Mouse (Mus musculus): ENCODE results near the gene Slc1a5. TPM values are rescaled to one million over a fixed set of nuclear protein-coding genes. Genes with fewer than 3 reads are reported as not detected.

Gene Slc1a5
- polyA plus RNA-seq, 1 experiment from 2014 or later = 48.6 TPM

DNA sequence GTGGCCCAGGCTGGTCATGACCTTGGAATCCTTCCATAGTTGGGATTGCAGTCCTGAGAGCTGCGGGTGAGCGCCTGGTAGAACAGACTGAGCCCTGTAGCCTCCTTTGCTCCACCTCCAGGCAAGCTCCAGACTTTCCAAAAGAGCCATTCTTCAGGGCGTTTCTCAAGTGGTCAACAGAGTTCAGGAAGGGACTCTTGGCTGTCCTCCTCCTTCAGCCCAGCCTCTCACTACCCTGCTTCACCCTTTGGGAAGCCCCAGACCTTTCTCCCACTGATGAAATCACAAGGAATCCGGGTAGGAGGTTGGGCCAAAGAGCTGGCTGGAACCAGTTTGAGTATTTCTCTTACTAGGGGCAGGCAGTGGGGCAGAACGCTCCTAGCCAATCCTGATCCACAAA lies 1.1 kb upstream of the Slc1a5 start:
- Histone ChIP-seq H3K27ac (replicated peaks) (peak overlapping the region; percentile 65), H3K27me3 (ENCODE audit: control insufficient read depth, insufficient read depth, low read length) (no peaks in the 10 kb centered on the region), H3K4me3 (ENCODE audit: low read depth, low read length) (no peak overlapping the region), H3K36me3 (ENCODE audit: control insufficient read depth, insufficient read depth, low read length) (no peaks in the 10 kb centered on the region), H3K4me2 (replicated peaks; ENCODE audit: low read depth) (no peak overlapping the region), H3K9me3 (ENCODE audit: control insufficient read depth, low read length) (no peaks in the 10 kb centered on the region), H3K4me1 (replicated peaks; ENCODE audit: control insufficient read depth, insufficient read depth) (peaks cover 7% of the 10 kb centered on the region), H3K9ac (ENCODE audit: low read length) (no peak overlapping the region)
- WGBS = 57% methylated on average over 5 of the region's 5 CpGs
- peak; percentile 41 for ATAC-seq (ENCODE audit: low FRiP score, low TSS enrichment)
- 0 out of 2 replicates have a peak, but pooled peaks have one; percentile 16 for TF ChIP-seq CTCF (IDR thresholded peaks at IDR 0.05; ENCODE audit: low read depth)
- no peak for TF ChIP-seq EP300 (optimal IDR thresholded peaks at IDR 0.05)
- no peak for DNase-seq (ENCODE audit: low spot score)

DNA sequence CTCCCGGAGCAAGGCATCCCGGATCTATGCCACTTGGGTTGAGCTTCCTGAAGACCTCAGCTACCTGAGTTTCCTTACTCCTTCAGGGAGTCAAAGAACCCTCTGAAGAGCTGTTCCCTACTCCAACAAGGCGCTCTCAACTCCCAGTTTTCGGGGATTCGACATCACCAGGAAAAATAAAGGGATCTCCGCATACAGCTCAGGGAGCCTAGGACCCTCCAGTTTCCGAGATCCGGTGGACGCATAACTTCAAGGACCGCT lies 345 bp downstream of the Slc1a5 start:
- WGBS = 0% methylated on average over 10 of the region's 10 CpGs

DNA sequence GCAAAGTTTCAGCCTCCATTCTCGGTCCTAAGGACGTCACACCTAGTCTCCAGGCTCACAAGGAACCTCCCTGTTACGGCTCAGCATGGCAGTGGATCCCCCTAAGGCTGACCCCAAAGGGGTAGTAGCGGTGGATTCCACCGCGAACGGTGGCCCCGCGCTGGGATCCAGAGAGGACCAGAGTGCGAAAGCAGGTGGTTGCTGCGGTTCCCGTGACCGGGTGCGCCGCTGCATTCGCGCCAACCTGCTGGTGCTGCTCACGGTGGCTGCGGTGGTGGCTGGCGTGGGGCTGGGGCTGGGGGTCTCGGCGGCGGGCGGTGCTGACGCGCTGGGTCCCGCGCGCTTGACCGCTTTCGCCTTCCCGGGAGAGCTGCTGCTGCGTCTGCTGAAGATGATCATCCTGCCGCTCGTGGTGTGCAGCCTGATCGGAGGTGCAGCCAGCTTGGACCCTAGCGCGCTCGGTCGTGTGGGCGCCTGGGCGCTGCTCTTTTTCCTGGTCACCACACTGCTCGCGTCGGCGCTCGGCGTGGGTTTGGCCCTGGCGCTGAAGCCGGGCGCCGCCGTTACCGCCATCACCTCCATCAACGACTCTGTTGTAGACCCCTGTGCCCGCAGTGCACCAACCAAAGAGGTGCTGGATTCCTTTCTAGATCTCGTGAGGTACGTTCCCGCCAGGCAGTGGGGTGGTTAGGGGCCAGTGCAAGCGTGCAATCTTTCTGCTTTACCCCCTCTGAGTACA lies 845 bp downstream of the Slc1a5 start:
- Histone ChIP-seq H3K9me3 (ENCODE audit: control insufficient read depth, low read length) (no peaks in the 10 kb centered on the region), H3K4me3 (ENCODE audit: low read depth, low read length) (peak overlapping the region; percentile 71), H3K36me3 (ENCODE audit: control insufficient read depth, insufficient read depth, low read length) (no peaks in the 10 kb centered on the region; the same call in 1 of the 2 replicates), H3K27me3 (ENCODE audit: control insufficient read depth, insufficient read depth, low read length) (no peaks in the 10 kb centered on the region), H3K4me2 (replicated peaks; ENCODE audit: low read depth) (peak overlapping the region; percentile 97), H3K4me1 (replicated peaks; ENCODE audit: control insufficient read depth, insufficient read depth) (peaks cover 7% of the 10 kb centered on the region), H3K27ac (replicated peaks) (peak overlapping the region; percentile 46), H3K9ac (ENCODE audit: low read length) (peak overlapping the region; percentile 74)
- DNase-seq (ENCODE audit: low spot score) = peak; percentile 35
- ATAC-seq (ENCODE audit: low FRiP score, low TSS enrichment) = no peak
- under 1% methylated on average over 51 of the region's 60 CpGs for WGBS
- TF ChIP-seq CTCF (IDR thresholded peaks at IDR 0.05; ENCODE audit: low read depth) = no peak
- TF ChIP-seq EP300 (optimal IDR thresholded peaks at IDR 0.05) = no peak

More for the DNA sequence above, 345 bp downstream of the Slc1a5 start:
- no peaks in the 10 kb centered on the region for H3K9me3 ChIP-seq (ENCODE audit: control insufficient read depth, low read length)
- peak overlapping the region; percentile 74 for H3K9ac ChIP-seq (ENCODE audit: low read length)
- no peaks in the 10 kb centered on the region for H3K27me3 ChIP-seq (ENCODE audit: control insufficient read depth, insufficient read depth, low read length)
- H3K4me3 ChIP-seq (ENCODE audit: low read depth, low read length) = peak overlapping the region; percentile 71
- DNase-seq (ENCODE audit: low spot score) (no peak), ATAC-seq (ENCODE audit: low FRiP score, low TSS enrichment) (0 out of 2 replicates have a peak, but pooled peaks have one; percentile 4)
- H3K4me2 ChIP-seq (replicated peaks; ENCODE audit: low read depth) = peak overlapping the region; percentile 97
- TF ChIP-seq EP300 (optimal IDR thresholded peaks at IDR 0.05) (no peak), CTCF (IDR thresholded peaks at IDR 0.05; ENCODE audit: low read depth) (no peak)
- peak overlapping the region; percentile 46 for H3K27ac ChIP-seq (replicated peaks)
- peaks cover 7% of the 10 kb centered on the region for H3K4me1 ChIP-seq (replicated peaks; ENCODE audit: control insufficient read depth, insufficient read depth)
- H3K36me3 ChIP-seq (ENCODE audit: control insufficient read depth, insufficient read depth, low read length) = no peaks in the 10 kb centered on the region

DNA sequence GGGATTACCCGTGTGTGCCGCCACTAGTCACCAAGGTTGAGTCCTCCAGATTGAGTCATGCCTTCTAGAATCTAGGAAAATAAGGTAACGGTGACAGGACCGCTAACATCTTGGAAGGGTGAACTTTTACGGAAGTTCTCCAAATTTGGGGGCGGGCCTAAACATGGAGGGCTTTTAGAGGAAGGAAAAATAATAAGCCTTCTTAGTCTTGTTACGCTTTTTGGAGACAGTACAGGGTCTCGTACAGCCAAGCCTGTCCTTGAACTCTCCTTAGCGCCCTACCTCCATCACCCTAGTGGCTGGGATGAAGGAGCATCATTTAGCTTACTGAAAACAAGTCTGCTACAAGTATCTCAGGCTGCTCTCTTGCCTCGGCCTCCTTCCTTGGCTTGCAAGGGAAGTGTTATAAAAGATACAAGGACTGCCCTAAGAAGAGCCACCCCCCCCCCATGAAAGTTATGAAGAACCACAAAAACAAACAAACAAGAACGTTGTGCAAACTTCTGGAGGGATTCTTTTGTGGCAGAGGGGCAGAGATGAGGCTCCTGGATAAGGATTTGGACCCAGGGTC lies 1.5 kb downstream of the Slc1a5 start:
- H3K4me1 ChIP-seq (replicated peaks; ENCODE audit: control insufficient read depth, insufficient read depth) = peaks cover 7% of the 10 kb centered on the region
- no peaks in the 10 kb centered on the region for H3K9me3 ChIP-seq (ENCODE audit: control insufficient read depth, low read length)
- peak overlapping the region; percentile 97 for H3K4me2 ChIP-seq (replicated peaks; ENCODE audit: low read depth)
- WGBS = 11% methylated on average over 11 of the region's 11 CpGs
- peaks cover under 1% of the 10 kb centered on the region; the same call in 1 of the 2 replicates for H3K36me3 ChIP-seq (ENCODE audit: control insufficient read depth, insufficient read depth, low read length)
- peak overlapping the region; percentile 71 for H3K4me3 ChIP-seq (ENCODE audit: low read depth, low read length)
- H3K27me3 ChIP-seq (ENCODE audit: control insufficient read depth, insufficient read depth, low read length) = no peaks in the 10 kb centered on the region
- TF ChIP-seq CTCF (IDR thresholded peaks at IDR 0.05; ENCODE audit: low read depth) (no peak), EP300 (optimal IDR thresholded peaks at IDR 0.05) (no peak)
- H3K27ac ChIP-seq (replicated peaks) = peak overlapping the region; percentile 18; the same call in 1 of the 2 replicates
- no peak for ATAC-seq (ENCODE audit: low FRiP score, low TSS enrichment)
- DNase-seq (ENCODE audit: low spot score) = no peak
- peak overlapping the region; percentile 74 for H3K9ac ChIP-seq (ENCODE audit: low read length)

DNA sequence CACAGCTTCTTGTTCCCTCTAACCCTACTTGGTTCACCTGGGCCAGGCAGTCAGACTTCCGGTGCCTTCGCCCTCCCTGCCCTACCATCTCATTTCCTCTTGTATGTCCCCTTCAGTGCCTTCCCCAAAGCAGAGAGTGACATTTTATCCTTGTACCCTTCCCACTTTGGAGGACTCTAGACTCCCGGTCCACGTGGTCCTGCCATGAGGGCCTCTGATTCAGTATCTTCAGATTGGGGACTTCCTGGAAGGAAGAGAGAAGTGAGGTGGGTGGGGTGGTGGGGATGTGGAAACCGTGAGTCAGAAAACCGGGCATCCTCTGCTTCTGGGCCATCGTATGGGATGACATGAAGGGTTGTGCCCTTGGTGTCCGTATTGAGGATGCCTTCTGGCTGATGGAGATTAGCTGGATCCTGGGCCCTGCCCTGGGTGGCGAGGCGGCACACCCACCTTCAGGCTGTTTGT lies 2.1 kb downstream of the Slc1a5 start:
- no peaks in the 10 kb centered on the region for H3K27me3 ChIP-seq (ENCODE audit: control insufficient read depth, insufficient read depth, low read length)
- peak overlapping the region; percentile 71 for H3K4me3 ChIP-seq (ENCODE audit: low read depth, low read length)
- H3K9ac ChIP-seq (ENCODE audit: low read length) = peak overlapping the region; percentile 74
- WGBS = 24% methylated on average over 10 of the region's 10 CpGs
- peak overlapping the region; percentile 53 for H3K27ac ChIP-seq (replicated peaks)
- peak; percentile 26 for DNase-seq (ENCODE audit: low spot score)
- peaks cover 7% of the 10 kb centered on the region for H3K4me1 ChIP-seq (replicated peaks; ENCODE audit: control insufficient read depth, insufficient read depth)
- H3K9me3 ChIP-seq (ENCODE audit: control insufficient read depth, low read length) = no peaks in the 10 kb centered on the region
- H3K4me2 ChIP-seq (replicated peaks; ENCODE audit: low read depth) = peak overlapping the region; percentile 97
- H3K36me3 ChIP-seq (ENCODE audit: control insufficient read depth, insufficient read depth, low read length) = peaks cover 3% of the 10 kb centered on the region; the same call in 1 of the 2 replicates
- ATAC-seq (ENCODE audit: low FRiP score, low TSS enrichment) = no peak
- TF ChIP-seq CTCF (IDR thresholded peaks at IDR 0.05; ENCODE audit: low read depth) (no peak), EP300 (optimal IDR thresholded peaks at IDR 0.05) (no peak)
